Mouse (Mus musculus) megakaryocyte, embryonic 14.5 days (primary cell): ENCODE measurements at regions not wholly inside any gene's neighbourhood (a gene's known extent, or its start where the extent isn't known, plus 50 kb on each side); places are given as distances from the start of the nearest gene placed in this dataset.

ENCODE experiments used
- H3K27me3 ChIP-seq: replicated peaks from 2 replicates; pipeline ENCODE3; 2012; ENCODE audit warnings: inconsistent platforms
- H3K36me3 ChIP-seq: replicated peaks from 2 replicates; pipeline ENCODE3; 2012; ENCODE audit warnings: low read length, inconsistent platforms, mixed read lengths
- H3K4me1 ChIP-seq: 2 replicates; pipeline ENCODE4 v1.6.1; 2012; ENCODE audit warnings: inconsistent platforms
- H3K4me3 ChIP-seq: replicated peaks from 2 replicates; pipeline ENCODE3; 2012; ENCODE audit warnings: moderate library complexity, mild to moderate bottlenecking, inconsistent platforms
- H3K9me3 ChIP-seq: 2 replicates; pipeline ENCODE4 v1.6.1; 2012; ENCODE audit warnings: inconsistent platforms
- FLI1 ChIP-seq: IDR thresholded peaks from 2 replicates; pipeline ENCODE4 v1.6.1; 2012; ENCODE audit warnings: low read length, inconsistent platforms, mixed read lengths
- GATA1 ChIP-seq: IDR thresholded peaks from 3 replicates; pipeline ENCODE4 v1.6.1; 2012; ENCODE audit warnings: mixed read lengths, low read length, inconsistent platforms, borderline replicate concordance

- Histone ChIP-seq H3K4me3 (no peak overlapping the region), H3K27me3 (no peaks in the 10 kb centered on the region), H3K9me3 (peaks cover 13% of the 10 kb centered on the region), H3K36me3 (no peaks in the 10 kb centered on the region), H3K4me1 (no peaks in the 10 kb centered on the region)
- TF ChIP-seq GATA1 (no peak), FLI1 (no peak)
Observed at GRCm38 (mm10) chr2:159680641-159681040, 653.3 kb downstream of the Gm826 start.

GRCm38 (mm10) chr2:159703100-159703499, 630.9 kb downstream of the Gm826 start:
- Histone ChIP-seq H3K4me1 (no peaks in the 10 kb centered on the region), H3K27me3 (no peaks in the 10 kb centered on the region), H3K4me3 (no peak overlapping the region), H3K9me3 (peaks cover 33% of the 10 kb centered on the region), H3K36me3 (no peaks in the 10 kb centered on the region)
- TF ChIP-seq FLI1: no peak
- TF ChIP-seq GATA1: no peak

DNA sequence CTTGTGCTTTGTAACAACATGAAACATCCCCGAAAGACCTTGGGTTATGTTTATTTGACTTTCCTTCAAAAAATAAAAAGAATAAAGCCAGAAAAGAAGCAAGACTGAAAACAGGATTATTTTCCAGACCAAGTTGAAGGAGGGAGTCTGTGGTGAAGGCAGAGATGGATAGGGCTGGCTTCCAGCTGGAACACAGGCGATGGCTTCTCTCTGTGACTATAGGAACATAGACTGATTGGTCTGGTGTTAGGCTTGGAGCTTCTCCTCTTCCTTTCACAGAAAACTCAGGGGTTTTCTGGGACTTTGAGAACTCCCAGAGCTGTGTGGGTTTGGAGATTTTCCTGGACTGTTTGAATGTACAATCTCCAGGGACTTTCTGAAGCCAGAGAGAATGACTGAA, 625.8 kb downstream of the Gm826 start:
- TF ChIP-seq GATA1: no peak
- no peak for TF ChIP-seq FLI1
- Histone ChIP-seq H3K27me3 (no peaks in the 10 kb centered on the region), H3K4me1 (no peaks in the 10 kb centered on the region)

GRCm38 (mm10) chr2:159714633-159715032, 619.3 kb downstream of the Gm826 start:
- Histone ChIP-seq H3K27me3 (no peaks in the 10 kb centered on the region), H3K4me3 (no peak overlapping the region), H3K9me3 (peaks cover 12% of the 10 kb centered on the region), H3K4me1 (no peaks in the 10 kb centered on the region), H3K36me3 (no peaks in the 10 kb centered on the region)
- TF ChIP-seq FLI1 (no peak), GATA1 (no peak)

More for the DNA sequence above, 625.8 kb downstream of the Gm826 start:
- Histone ChIP-seq H3K36me3 (no peaks in the 10 kb centered on the region), H3K9me3 (peaks cover 26% of the 10 kb centered on the region), H3K4me3 (no peak overlapping the region)

DNA sequence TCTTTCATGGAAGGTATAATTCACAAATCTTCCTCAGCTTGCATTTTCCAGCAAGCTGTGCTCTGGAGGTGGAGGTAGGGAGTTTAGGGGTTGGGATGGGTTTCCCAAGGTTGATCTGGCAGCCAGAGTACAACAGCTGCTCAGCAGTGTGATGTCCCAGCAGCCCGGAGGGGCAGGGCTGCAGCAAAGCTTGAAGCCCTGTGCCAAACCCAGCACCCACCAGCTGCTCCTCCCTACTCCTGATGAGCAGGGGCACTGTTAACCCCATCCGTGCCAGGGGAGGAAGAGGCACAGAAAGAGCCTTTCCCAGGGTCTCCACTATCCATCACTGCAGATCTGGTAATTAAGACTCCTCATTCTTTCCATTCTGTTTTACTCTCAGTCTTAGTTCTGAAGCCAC, 615.2 kb downstream of the Gm826 start:
- Histone ChIP-seq H3K27me3 (no peaks in the 10 kb centered on the region), H3K4me1 (no peaks in the 10 kb centered on the region), H3K4me3 (no peak overlapping the region), H3K36me3 (no peaks in the 10 kb centered on the region), H3K9me3 (peaks cover 13% of the 10 kb centered on the region)
- TF ChIP-seq GATA1 (no peak), FLI1 (no peak)

GRCm38 (mm10) chr2:159725158-159726076, 608.5 kb downstream of the Gm826 start:
- Histone ChIP-seq H3K9me3 (peaks cover 15% of the 10 kb centered on the region), H3K27me3 (no peaks in the 10 kb centered on the region), H3K36me3 (no peaks in the 10 kb centered on the region), H3K4me1 (no peaks in the 10 kb centered on the region), H3K4me3 (no peak overlapping the region)
- TF ChIP-seq FLI1 (no peak), GATA1 (no peak)

GRCm38 (mm10) chr2:159729301-159729700, 604.7 kb downstream of the Gm826 start:
- H3K36me3 ChIP-seq: no peaks in the 10 kb centered on the region
- no peaks in the 10 kb centered on the region for H3K4me1 ChIP-seq
- no peaks in the 10 kb centered on the region for H3K27me3 ChIP-seq
- H3K4me3 ChIP-seq: no peak overlapping the region
- TF ChIP-seq FLI1: no peak
- no peak for TF ChIP-seq GATA1
- H3K9me3 ChIP-seq: peaks cover 18% of the 10 kb centered on the region

DNA sequence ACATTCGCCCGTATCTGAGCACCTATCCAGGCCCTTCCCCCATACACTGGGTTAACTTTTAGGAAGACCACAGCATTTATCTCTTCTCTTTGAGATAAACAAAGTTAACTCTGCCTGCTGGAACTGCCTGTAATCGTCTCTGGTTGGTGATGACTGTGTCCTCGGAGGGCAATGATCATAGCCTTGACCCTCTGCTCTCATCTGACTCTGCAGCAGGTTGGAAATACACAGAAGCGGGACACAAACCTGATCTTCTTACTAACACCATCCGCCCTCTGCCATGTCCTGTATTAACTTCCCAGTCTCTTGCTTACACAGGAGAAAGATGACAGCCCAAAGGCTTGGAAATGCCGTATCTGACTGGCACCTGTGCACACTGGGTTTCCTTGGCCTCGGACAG, 603.7 kb downstream of the Gm826 start:
- no peaks in the 10 kb centered on the region for H3K27me3 ChIP-seq
- no peaks in the 10 kb centered on the region for H3K4me1 ChIP-seq
- H3K9me3 ChIP-seq: peaks cover 18% of the 10 kb centered on the region
- TF ChIP-seq GATA1 (no peak), FLI1 (no peak)
- H3K36me3 ChIP-seq: no peaks in the 10 kb centered on the region
- no peak overlapping the region for H3K4me3 ChIP-seq

DNA sequence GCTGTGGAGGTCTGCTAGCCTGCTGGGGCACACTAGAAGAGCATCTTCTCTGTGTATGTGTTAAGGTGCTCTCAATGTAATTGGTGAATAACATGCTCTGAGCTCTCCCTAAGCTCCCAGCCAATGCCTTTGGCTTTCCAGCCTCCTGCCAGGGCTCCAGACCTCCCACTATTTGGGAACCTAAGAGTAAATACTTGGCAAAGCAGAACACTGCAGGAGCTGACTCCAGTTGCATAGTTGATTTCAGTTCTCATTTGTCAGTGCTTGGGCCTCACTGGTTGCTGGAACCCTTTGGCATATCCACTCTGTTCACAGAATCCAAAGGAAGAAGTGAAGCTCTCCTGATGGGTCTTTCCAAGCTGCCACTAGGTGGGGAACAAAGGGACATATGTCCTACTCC, 602.7 kb downstream of the Gm826 start:
- Histone ChIP-seq H3K27me3 (no peaks in the 10 kb centered on the region), H3K9me3 (peaks cover 17% of the 10 kb centered on the region), H3K4me3 (no peak overlapping the region), H3K4me1 (no peaks in the 10 kb centered on the region), H3K36me3 (no peaks in the 10 kb centered on the region)
- TF ChIP-seq FLI1 (no peak), GATA1 (no peak)

GRCm38 (mm10) chr2:159732413-159732812, 601.5 kb downstream of the Gm826 start:
- TF ChIP-seq GATA1: no peak
- Histone ChIP-seq H3K36me3 (no peaks in the 10 kb centered on the region), H3K4me3 (no peak overlapping the region), H3K27me3 (no peaks in the 10 kb centered on the region), H3K4me1 (no peaks in the 10 kb centered on the region), H3K9me3 (peaks cover 15% of the 10 kb centered on the region; the same call in 1 of the 2 replicates)

DNA sequence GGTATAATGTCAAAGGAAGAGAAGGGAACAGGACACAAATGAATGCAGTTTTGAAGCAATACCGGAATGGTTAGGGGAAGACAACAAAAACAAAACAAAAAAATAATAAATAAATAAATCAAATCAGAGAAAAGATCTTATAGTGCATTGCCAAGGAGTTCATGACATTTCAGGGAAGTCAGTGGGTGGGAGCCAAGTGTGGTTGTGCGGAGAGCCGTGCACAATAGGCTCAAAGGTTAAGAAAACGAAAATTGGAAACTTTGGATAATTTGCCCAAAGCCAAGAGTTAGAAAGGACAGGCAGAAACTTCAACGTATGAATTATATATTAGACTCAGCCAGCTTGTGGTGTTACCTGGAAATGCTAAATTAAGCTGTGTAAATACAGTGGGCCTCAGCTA, 599.4 kb downstream of the Gm826 start:
- Histone ChIP-seq H3K36me3 (no peaks in the 10 kb centered on the region), H3K4me3 (no peak overlapping the region), H3K9me3 (peaks cover 12% of the 10 kb centered on the region; the same call in 1 of the 2 replicates), H3K4me1 (no peaks in the 10 kb centered on the region), H3K27me3 (no peaks in the 10 kb centered on the region)
- no peak for TF ChIP-seq FLI1
